Mouse (Mus musculus): ENCODE data around the gene Klrg1.

Gene Klrg1

DNA sequence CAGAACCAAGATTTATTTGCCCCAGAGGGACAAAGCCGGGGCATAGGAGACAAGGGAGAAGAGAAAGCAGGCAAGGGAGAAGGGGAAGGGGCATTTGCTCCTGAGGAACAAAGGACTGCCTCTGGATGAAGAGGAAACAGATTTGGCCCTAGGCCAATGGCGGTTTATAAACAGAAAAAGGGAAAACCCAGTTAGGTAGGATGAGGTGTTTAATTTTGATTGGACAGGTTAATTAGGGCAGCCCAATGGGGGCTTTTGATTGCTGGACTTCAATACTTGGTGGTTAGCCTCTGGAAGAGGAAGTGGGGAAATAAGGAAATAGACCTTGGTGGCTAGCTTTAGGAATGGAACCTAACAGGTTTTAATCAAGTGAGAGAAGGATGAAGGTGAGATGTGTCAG is 9.5 kb upstream of the Klrg1 start:
- no peak for DNase-seq

- DNase-seq, result no peak
These were observed 9.1 kb upstream of the Klrg1 start for GRCm38 (mm10) chr6:122291735-122292134.

DNA sequence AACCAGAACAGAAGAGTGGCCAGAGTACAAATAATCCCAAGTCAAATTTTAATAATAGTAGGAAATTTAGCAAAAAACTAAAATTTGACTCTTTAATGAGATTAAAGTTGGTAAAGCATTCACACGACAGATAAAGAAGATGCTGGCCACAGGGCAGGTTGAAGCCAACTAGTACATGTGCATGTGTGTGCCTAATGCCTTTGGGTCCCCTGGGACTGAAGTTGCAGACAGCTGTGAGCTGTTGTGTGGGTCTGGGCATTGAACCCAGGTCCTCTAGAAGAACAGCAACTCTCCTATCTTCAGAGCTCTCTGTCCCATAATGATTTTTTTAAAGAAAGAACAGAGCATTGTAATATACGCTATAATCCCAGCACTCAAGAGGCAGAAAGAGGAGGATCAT is 8.6 kb upstream of the Klrg1 start:
- no peak for DNase-seq

- DNase-seq, result no peak
These were observed 7.6 kb upstream of the Klrg1 start for GRCm38 (mm10) chr6:122290253-122290652.

DNA sequence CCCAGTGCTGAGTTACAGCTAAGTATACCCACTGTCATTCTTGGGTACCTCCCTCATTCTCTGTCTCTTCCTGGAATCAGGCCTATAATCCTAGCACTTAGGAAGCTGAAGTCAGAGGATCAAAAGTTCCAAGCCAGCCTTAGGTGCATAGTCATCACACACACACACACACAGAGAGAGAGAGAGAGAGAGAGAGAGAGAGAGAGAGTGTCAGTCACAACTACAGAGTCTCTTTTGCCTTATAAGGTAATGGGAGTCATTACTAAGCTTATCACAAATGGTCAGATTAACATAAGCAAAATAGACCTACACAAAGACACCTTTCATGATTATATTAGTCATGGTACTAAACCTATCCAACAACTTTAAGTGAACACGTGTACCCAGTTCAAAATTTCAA is 6.6 kb upstream of the Klrg1 start:
- DNase-seq, result no peak

- no peak for DNase-seq
These were observed 5.6 kb upstream of the Klrg1 start for GRCm38 (mm10) chr6:122288263-122288662.

DNA sequence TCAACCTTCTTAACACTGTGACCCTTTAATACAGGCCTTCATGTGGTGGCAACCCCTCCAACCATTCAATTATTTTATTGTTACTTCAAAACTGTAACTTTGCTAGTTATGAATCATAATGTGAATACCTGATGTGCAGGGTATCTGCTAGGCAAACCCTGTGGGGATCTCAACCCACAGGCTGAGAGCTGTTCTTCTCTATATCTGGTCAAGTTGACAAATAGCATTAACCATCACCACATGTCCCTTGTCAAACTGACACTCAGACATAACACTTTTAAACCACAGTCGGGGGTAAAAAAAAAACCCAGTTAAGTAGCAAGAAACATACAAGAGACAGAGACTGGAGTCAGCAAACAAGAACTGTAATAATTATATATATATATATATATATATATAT is 2.1 kb upstream of the Klrg1 start:
- no peak for DNase-seq

- no peak for DNase-seq
These were observed 1.6 kb upstream of the Klrg1 start for GRCm38 (mm10) chr6:122284304-122284703.

GRCm38 (mm10) chr6:122283429-122283828 is 747 bp upstream of the Klrg1 start:
- no peak for DNase-seq

DNA sequence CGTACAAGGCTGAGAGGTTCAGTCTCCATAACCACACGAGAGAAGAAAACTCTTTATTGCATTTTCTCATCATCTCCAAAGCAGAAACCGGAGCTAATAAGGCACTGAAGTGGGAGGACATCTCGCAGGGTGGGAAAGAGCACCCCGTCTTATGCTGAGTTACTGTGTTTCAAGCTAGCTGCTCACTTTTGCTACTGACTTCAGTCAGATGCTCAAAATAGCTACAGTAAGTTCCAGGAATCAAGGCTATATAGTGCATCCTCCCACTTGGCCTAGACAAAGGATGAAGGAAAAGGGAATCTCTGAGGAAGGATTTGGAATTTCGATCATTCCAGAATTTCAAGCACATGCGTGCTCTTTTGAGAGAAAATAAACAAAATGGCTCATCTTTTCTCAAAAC is 6.1 kb downstream of the Klrg1 start:
- no peak for DNase-seq

DNA sequence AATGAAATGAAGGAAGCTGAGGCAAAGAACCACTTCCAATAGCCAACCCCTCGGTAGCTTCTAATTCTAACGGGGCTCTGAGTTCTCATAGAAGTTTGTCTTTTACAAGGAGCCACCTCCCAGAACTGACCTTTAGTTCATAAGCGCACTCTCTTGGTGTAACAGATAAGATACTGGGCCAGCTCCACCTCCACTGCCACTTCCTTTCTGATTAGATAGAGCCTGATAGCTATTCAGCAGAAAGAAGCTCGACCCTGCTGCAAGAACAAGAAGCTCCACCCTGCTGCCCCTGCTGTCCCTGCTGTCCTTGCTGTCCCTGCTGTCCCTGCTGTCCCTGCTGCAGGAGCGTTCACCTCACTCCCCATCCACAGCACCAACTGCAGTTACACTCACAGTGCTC is 8.1 kb downstream of the Klrg1 start:
- no peak for DNase-seq

DNA sequence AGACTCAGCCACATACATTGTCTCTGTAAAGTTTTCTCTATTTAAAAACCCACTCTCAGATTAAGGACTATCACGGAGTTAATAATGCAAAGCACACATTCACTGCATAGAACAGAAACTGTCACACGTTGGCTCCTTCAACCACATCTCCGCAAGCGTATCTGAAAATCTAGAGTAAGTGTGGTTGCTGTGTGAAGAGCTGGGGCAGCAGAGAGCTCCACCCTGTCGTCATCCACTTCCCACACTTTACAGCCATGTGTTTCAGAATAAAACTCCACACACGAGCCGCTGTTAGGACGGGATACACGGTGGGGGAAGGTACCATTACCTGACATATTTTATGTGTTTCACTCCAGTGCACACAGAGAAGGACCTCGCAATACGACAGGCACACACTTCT is 12.5 kb downstream of the Klrg1 start:
- no peak for DNase-seq

DNA sequence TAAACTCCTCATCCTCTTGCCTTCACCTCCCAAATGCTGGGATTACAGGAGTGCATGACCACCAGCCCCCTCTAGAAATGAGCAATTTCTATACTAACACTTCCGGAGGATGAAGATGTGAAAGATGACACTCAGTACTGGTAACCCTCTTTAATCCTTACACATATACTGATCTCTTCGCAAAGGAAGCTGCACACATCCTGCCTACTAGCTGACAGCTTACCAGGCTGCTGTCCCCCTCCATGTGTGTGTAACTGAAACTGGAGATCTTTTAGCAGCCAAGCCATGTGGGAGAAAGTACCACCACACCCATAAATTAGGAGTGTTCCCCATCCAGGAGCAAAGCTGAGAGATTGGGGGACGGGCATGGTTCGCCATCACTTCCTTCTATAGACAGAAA is 13.5 kb downstream of the Klrg1 start:
- DNase-seq, result no peak

DNA sequence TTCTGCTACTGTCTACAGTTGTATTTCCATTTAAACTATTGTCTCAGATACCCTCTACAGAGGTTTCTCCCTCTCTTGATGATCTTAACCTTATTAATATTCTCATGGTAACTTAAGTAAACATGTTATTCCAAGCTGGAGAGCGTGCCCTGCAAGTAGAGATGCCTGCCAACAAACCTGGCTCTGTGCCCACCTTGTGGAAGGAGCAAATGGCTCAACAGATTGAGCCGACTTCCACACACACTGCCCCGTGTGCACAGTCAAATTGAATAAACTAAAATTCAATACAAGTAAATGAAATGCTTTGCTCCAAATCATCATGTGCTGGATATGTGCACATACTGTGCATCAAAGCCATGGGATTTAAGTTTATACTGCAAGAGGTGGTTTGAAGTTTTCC is 14.1 kb downstream of the Klrg1 start:
- DNase-seq, result no peak

DNA sequence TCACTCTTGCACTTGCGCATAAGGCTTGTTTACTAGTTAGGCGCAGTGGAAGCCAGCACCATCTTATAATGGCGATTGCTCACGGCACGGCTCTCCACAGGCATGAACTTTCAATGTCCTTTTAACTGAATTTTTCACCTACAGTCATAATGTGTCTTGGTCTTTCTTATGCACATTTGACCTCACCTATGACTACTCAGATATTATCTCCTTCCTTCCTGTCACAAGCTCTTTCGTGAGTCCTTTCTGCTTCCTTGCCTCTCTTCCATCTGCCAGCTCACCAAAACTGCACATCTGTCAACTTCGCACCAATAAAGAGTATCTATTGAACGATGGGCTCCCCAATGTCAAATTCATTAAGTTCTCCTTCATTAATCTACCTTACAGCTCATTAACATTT is 20.1 kb downstream of the Klrg1 start:
- DNase-seq, result no peak

DNA sequence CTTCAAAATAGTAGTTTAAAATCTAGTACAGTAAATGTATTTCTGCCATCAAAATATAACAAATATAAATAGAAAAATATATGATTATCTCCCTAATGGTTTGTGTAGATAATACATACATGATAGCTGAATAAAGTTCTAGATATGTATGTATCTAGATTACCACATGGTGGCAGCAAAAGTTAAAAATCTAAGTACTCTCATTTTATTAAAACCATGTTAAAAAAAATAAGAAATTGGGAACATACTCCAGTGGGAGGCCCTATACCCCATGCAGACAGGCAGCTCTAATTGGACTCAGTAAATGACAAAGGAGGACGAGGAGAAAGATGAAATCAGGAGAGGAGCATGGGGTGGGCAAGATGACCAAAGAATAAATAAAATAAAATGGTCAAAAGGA is 30.5 kb downstream of the Klrg1 start:
- no peak for DNase-seq

DNA sequence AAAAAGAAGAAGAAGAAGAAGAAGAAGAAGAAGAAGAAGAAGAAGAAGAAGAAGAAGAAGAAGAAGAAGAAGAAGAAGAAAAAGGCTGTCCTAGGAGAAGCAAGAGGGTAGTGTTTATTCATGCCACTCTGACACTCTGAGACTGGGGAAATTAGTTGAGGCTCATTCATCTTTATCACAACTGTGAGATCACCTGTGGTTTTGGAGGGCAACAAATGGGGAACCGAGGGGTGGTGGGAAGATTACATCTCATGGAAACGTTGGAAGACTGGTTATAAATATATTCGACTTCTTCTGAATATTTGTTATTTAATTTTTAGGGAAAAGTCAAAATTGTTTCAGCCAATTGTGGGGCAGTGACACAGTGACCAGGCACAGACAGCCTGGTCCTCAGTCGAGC is 32.6 kb downstream of the Klrg1 start:
- no peak for DNase-seq

Data from B cell, adult 2 months (primary cell).